Mouse (Mus musculus): Measurements from ENCODE around the gene Actr8. TPM values are rescaled to one million over a fixed set of nuclear protein-coding genes. Genes with fewer than 3 reads are reported as not detected.

The Actr8 gene
- polyA plus RNA-seq, 1 experiment = not detected

- TF ChIP-seq POLR2A (IDR thresholded peaks at IDR 0.05; ENCODE audit: insufficient read depth, low read depth, low read length) (no peak), CTCF (IDR thresholded peaks at IDR 0.05; ENCODE audit: insufficient read depth, low read depth, low read length) (no peak)
- WGBS = 94% methylated on average over 6 of the region's 6 CpGs
- no peak overlapping the region for H3K4me3 ChIP-seq (ENCODE audit: insufficient read depth, low read depth, low read length)
- no peaks in the 10 kb centered on the region for H3K4me1 ChIP-seq (ENCODE audit: control insufficient read depth, insufficient read depth, low read length)
- no peak overlapping the region for H3K27ac ChIP-seq (ENCODE audit: insufficient read depth, low read depth, low read length)
Measured at GRCm38 (mm10) chr14:29987276-29987675, 9.1 kb downstream of the Actr8 start.

- H3K4me3 ChIP-seq (ENCODE audit: insufficient read depth, low read depth, low read length) = no peak overlapping the region
- 92% methylated on average over 9 of the region's 9 CpGs for WGBS
- no peak overlapping the region for H3K27ac ChIP-seq (ENCODE audit: insufficient read depth, low read depth, low read length)
- no peaks in the 10 kb centered on the region for H3K4me1 ChIP-seq (ENCODE audit: control insufficient read depth, insufficient read depth, low read length)
- no peak for TF ChIP-seq CTCF (IDR thresholded peaks at IDR 0.05; ENCODE audit: insufficient read depth, low read depth, low read length)
- no peak for TF ChIP-seq POLR2A (IDR thresholded peaks at IDR 0.05; ENCODE audit: insufficient read depth, low read depth, low read length)
Measured at GRCm38 (mm10) chr14:29987739-29988138, 9.6 kb downstream of the Actr8 start.

GRCm38 (mm10) chr14:29988337-29988736, 10.2 kb downstream of the Actr8 start:
- TF ChIP-seq POLR2A (IDR thresholded peaks at IDR 0.05; ENCODE audit: insufficient read depth, low read depth, low read length) (no peak), CTCF (IDR thresholded peaks at IDR 0.05; ENCODE audit: insufficient read depth, low read depth, low read length) (no peak)
- Histone ChIP-seq H3K4me1 (ENCODE audit: control insufficient read depth, insufficient read depth, low read length) (no peaks in the 10 kb centered on the region), H3K4me3 (ENCODE audit: insufficient read depth, low read depth, low read length) (no peak overlapping the region), H3K27ac (ENCODE audit: insufficient read depth, low read depth, low read length) (no peak overlapping the region)
- 92% methylated on average over 4 of the region's 4 CpGs for WGBS

- Histone ChIP-seq H3K27ac (ENCODE audit: insufficient read depth, low read depth, low read length) (no peak overlapping the region), H3K4me3 (ENCODE audit: insufficient read depth, low read depth, low read length) (no peak overlapping the region), H3K4me1 (ENCODE audit: control insufficient read depth, insufficient read depth, low read length) (peaks cover 5% of the 10 kb centered on the region)
- TF ChIP-seq POLR2A (IDR thresholded peaks at IDR 0.05; ENCODE audit: insufficient read depth, low read depth, low read length) = no peak
- TF ChIP-seq CTCF (IDR thresholded peaks at IDR 0.05; ENCODE audit: insufficient read depth, low read depth, low read length) = no peak
- WGBS = 93% methylated on average over 4 of the region's 4 CpGs
Measured at GRCm38 (mm10) chr14:29994976-29995375, 16.8 kb downstream of the Actr8 start.

GRCm38 (mm10) chr14:29996000-29996751, 18.0 kb downstream of the Actr8 start:
- Histone ChIP-seq H3K4me3 (ENCODE audit: insufficient read depth, low read depth, low read length) (no peak overlapping the region), H3K27ac (ENCODE audit: insufficient read depth, low read depth, low read length) (no peak overlapping the region), H3K4me1 (ENCODE audit: control insufficient read depth, insufficient read depth, low read length) (peaks cover 5% of the 10 kb centered on the region)
- 91% methylated on average over 11 of the region's 11 CpGs for WGBS
- TF ChIP-seq CTCF (IDR thresholded peaks at IDR 0.05; ENCODE audit: insufficient read depth, low read depth, low read length) = no peak
- TF ChIP-seq POLR2A (IDR thresholded peaks at IDR 0.05; ENCODE audit: insufficient read depth, low read depth, low read length) = no peak

GRCm38 (mm10) chr14:29997345-29997744, 19.2 kb downstream of the Actr8 start:
- H3K4me1 ChIP-seq (ENCODE audit: control insufficient read depth, insufficient read depth, low read length) = peaks cover 5% of the 10 kb centered on the region
- no peak overlapping the region for H3K27ac ChIP-seq (ENCODE audit: insufficient read depth, low read depth, low read length)
- H3K4me3 ChIP-seq (ENCODE audit: insufficient read depth, low read depth, low read length) = no peak overlapping the region
- TF ChIP-seq CTCF (IDR thresholded peaks at IDR 0.05; ENCODE audit: insufficient read depth, low read depth, low read length) (no peak), POLR2A (IDR thresholded peaks at IDR 0.05; ENCODE audit: insufficient read depth, low read depth, low read length) (no peak)

- 42% methylated on average over 13 of the region's 13 CpGs for WGBS
- Histone ChIP-seq H3K4me1 (ENCODE audit: control insufficient read depth, insufficient read depth, low read length) (peaks cover 5% of the 10 kb centered on the region), H3K4me3 (ENCODE audit: insufficient read depth, low read depth, low read length) (no peak overlapping the region), H3K27ac (ENCODE audit: insufficient read depth, low read depth, low read length) (no peak overlapping the region)
- TF ChIP-seq POLR2A (IDR thresholded peaks at IDR 0.05; ENCODE audit: insufficient read depth, low read depth, low read length) (no peak), CTCF (IDR thresholded peaks at IDR 0.05; ENCODE audit: insufficient read depth, low read depth, low read length) (no peak)
Measured at GRCm38 (mm10) chr14:29998747-29999474, 20.8 kb downstream of the Actr8 start.

- Histone ChIP-seq H3K4me1 (ENCODE audit: control insufficient read depth, insufficient read depth, low read length) (peaks cover 5% of the 10 kb centered on the region), H3K4me3 (ENCODE audit: insufficient read depth, low read depth, low read length) (no peak overlapping the region), H3K27ac (ENCODE audit: insufficient read depth, low read depth, low read length) (no peak overlapping the region)
- 88% methylated on average over 3 of the region's 3 CpGs for WGBS
- TF ChIP-seq POLR2A (IDR thresholded peaks at IDR 0.05; ENCODE audit: insufficient read depth, low read depth, low read length) (no peak), CTCF (IDR thresholded peaks at IDR 0.05; ENCODE audit: insufficient read depth, low read depth, low read length) (no peak)
Measured at GRCm38 (mm10) chr14:29999475-29999811, 21.3 kb downstream of the Actr8 start.

Data from olfactory bulb, adult 2 months (tissue).